Mouse (Mus musculus) megakaryocyte, embryonic 14.5 days (primary cell): ENCODE results near the gene Tenm3.

Source experiments
- FLI1 ChIP-seq: IDR thresholded peaks from 2 replicates; pipeline ENCODE4 v1.6.1; 2012; ENCODE audit warnings: low read length, inconsistent platforms, mixed read lengths
- GATA1 ChIP-seq: IDR thresholded peaks from 3 replicates; pipeline ENCODE4 v1.6.1; 2012; ENCODE audit warnings: mixed read lengths, low read length, inconsistent platforms, borderline replicate concordance

GRCm38 (mm10) chr8:48231389-48231788 is 612.4 kb downstream of the Tenm3 start:
- TF ChIP-seq GATA1 (no peak), FLI1 (no peak)
